Mouse (Mus musculus) midbrain, embryonic 10.5 days (tissue): ENCODE data around the gene B2m. TPM values are rescaled to one million over a fixed set of nuclear protein-coding genes. Genes with fewer than 3 reads are reported as not detected.

Experiments
- DNase-seq: peaks from one replicate; pipeline ENCODE4 v3.0.0-alpha.2; 2017; ENCODE audit warnings: low spot score
- H3K27ac ChIP-seq: fragments of 300-500 bp; sonication (generic); replicated peaks from 2 replicates; pipeline ENCODE4 v1.5.1; 2016; ENCODE audit warnings: mild to moderate bottlenecking
- H3K27me3 ChIP-seq: fragments of 300-500 bp; sonication (generic); 2 replicates; pipeline ENCODE4 v1.6.1; 2016; ENCODE audit warnings: low read depth, mild to moderate bottlenecking; ENCODE audit not compliant: poor library complexity, severe bottlenecking
- H3K36me3 ChIP-seq: fragments of 300-500 bp; sonication (generic); 2 replicates; pipeline ENCODE4 v1.6.1; 2016; ENCODE audit warnings: mild to moderate bottlenecking, moderate library complexity
- H3K4me1 ChIP-seq: fragments of 300-500 bp; sonication (generic); 2 replicates; pipeline ENCODE4 v1.6.1; 2016
- H3K4me3 ChIP-seq: fragments of 300-500 bp; sonication (generic); 2 replicates; pipeline ENCODE4 v1.5.1; 2016; ENCODE audit warnings: mild to moderate bottlenecking, moderate library complexity
- H3K9me3 ChIP-seq: fragments of 300-500 bp; sonication (generic); replicated peaks from 2 replicates; pipeline ENCODE4 v1.6.1; 2016; ENCODE audit warnings: mild to moderate bottlenecking
- WGBS: fragments of 180-500 bp; shearing (Covaris S2); methylation state at CpG from one replicate; pipeline ENCODE4 v1.1.7; 2016; 5-methylcytosine and 5-hydroxymethylcytosine counted together
- polyA plus RNA-seq: library from polyadenylated mRNA; unstranded; fragments of >200 nt; fragmentation: Nextera tagmentation; extraction: Ambion mirVana; gene quantifications from 2 replicates; pipeline ENCODE4 v1.2.1, GENCODE M21; 2016

Gene B2m
- polyA plus RNA-seq, 1 experiment from 2014 or later = 101 TPM

GRCm38 (mm10) chr2:122154479-122154878 is 7.0 kb downstream of the B2m start:
- no peak overlapping the region for H3K27ac ChIP-seq
- no peak for DNase-seq
- H3K27me3 ChIP-seq = 0 out of 2 replicates have a peak, but pooled peaks cover 3% of the 10 kb centered on the region
- WGBS = 90% methylated on average over 2 of the region's 2 CpGs
- peaks cover 9% of the 10 kb centered on the region for H3K4me1 ChIP-seq
- H3K36me3 ChIP-seq = peaks cover 25% of the 10 kb centered on the region
- H3K9me3 ChIP-seq = no peaks in the 10 kb centered on the region
- H3K4me3 ChIP-seq = no peak overlapping the region

- DNase-seq = no peak
- H3K9me3 ChIP-seq = no peaks in the 10 kb centered on the region
- peaks cover 25% of the 10 kb centered on the region for H3K36me3 ChIP-seq
- peaks cover 9% of the 10 kb centered on the region for H3K4me1 ChIP-seq
- H3K4me3 ChIP-seq = no peak overlapping the region
- H3K27me3 ChIP-seq = no peaks in the 10 kb centered on the region
- 79% methylated on average over 2 of the region's 2 CpGs for WGBS
- H3K27ac ChIP-seq = no peak overlapping the region
Measured at GRCm38 (mm10) chr2:122155292-122155691, 7.8 kb downstream of the B2m start.

GRCm38 (mm10) chr2:122156051-122156700 is 8.7 kb downstream of the B2m start:
- peaks cover 9% of the 10 kb centered on the region for H3K4me1 ChIP-seq
- no peak overlapping the region for H3K4me3 ChIP-seq
- no peaks in the 10 kb centered on the region for H3K9me3 ChIP-seq
- WGBS = 93% methylated on average over 4 of the region's 4 CpGs
- H3K27ac ChIP-seq = no peak overlapping the region
- no peaks in the 10 kb centered on the region for H3K27me3 ChIP-seq
- no peak for DNase-seq
- H3K36me3 ChIP-seq = peaks cover 25% of the 10 kb centered on the region

GRCm38 (mm10) chr2:122157561-122157960 is 10.1 kb downstream of the B2m start:
- H3K27me3 ChIP-seq = no peaks in the 10 kb centered on the region
- H3K4me3 ChIP-seq = no peak overlapping the region
- H3K36me3 ChIP-seq = peaks cover 17% of the 10 kb centered on the region
- H3K4me1 ChIP-seq = peaks cover 14% of the 10 kb centered on the region
- no peaks in the 10 kb centered on the region for H3K9me3 ChIP-seq
- no peak for DNase-seq
- no peak overlapping the region for H3K27ac ChIP-seq

GRCm38 (mm10) chr2:122158362-122158802 is 10.9 kb downstream of the B2m start:
- no peaks in the 10 kb centered on the region for H3K27me3 ChIP-seq
- H3K36me3 ChIP-seq = peaks cover 15% of the 10 kb centered on the region
- peaks cover 14% of the 10 kb centered on the region for H3K4me1 ChIP-seq
- DNase-seq = no peak
- 0 out of 2 replicates have a peak overlapping the region, but pooled peaks have one; percentile 29 for H3K27ac ChIP-seq
- no peak overlapping the region for H3K4me3 ChIP-seq
- H3K9me3 ChIP-seq = no peaks in the 10 kb centered on the region
- 59% methylated on average over 6 of the region's 6 CpGs for whole genome bisulfite sequencing

- no peak overlapping the region for H3K27ac ChIP-seq
- no peak overlapping the region for H3K4me3 ChIP-seq
- H3K27me3 ChIP-seq = no peaks in the 10 kb centered on the region
- no peak for DNase-seq
- peaks cover 7% of the 10 kb centered on the region for H3K36me3 ChIP-seq
- WGBS = 85% methylated on average over 6 of the region's 6 CpGs
- H3K4me1 ChIP-seq = peaks cover 14% of the 10 kb centered on the region
- H3K9me3 ChIP-seq = no peaks in the 10 kb centered on the region
Measured at GRCm38 (mm10) chr2:122159667-122160066, 12.2 kb downstream of the B2m start.

GRCm38 (mm10) chr2:122160680-122161079 is 13.2 kb downstream of the B2m start, which contains the start of gene Trim69:
Gene Trim69 (plus strand): TSS chr2:122160700.
- Histone ChIP-seq H3K27me3 (no peaks in the 10 kb centered on the region), H3K27ac (no peak within 1 kb of the TSS), H3K4me3 (no peak within 1 kb of the TSS), H3K36me3 (no peaks in the 10 kb centered on the region), H3K4me1 (peaks cover 14% of the 10 kb centered on the region), H3K9me3 (no peaks in the 10 kb centered on the region)
- 46% methylated on average over 2 of the region's 2 CpGs for WGBS
- peak; percentile 78 for DNase-seq

GRCm38 (mm10) chr2:122161542-122161941 is 14.1 kb downstream of the B2m start:
- no peaks in the 10 kb centered on the region for H3K9me3 ChIP-seq
- H3K36me3 ChIP-seq = no peaks in the 10 kb centered on the region
- no peaks in the 10 kb centered on the region for H3K27me3 ChIP-seq
- peaks cover 14% of the 10 kb centered on the region for H3K4me1 ChIP-seq
- no peak overlapping the region for H3K27ac ChIP-seq
- no peak overlapping the region for H3K4me3 ChIP-seq
- 38% methylated on average over 4 of the region's 4 CpGs for WGBS
- DNase-seq = no peak

- 86% methylated on average over 2 of the region's 2 CpGs for WGBS
- Histone ChIP-seq H3K9me3 (no peaks in the 10 kb centered on the region), H3K4me1 (peaks cover 14% of the 10 kb centered on the region), H3K27me3 (no peaks in the 10 kb centered on the region), H3K36me3 (no peaks in the 10 kb centered on the region), H3K4me3 (no peak overlapping the region), H3K27ac (no peak overlapping the region)
- no peak for DNase-seq
Measured at GRCm38 (mm10) chr2:122162529-122162928, 15.0 kb downstream of the B2m start.

GRCm38 (mm10) chr2:122163430-122164195 is 16.1 kb downstream of the B2m start:
- WGBS = 84% methylated on average over 13 of the region's 13 CpGs
- no peaks in the 10 kb centered on the region for H3K36me3 ChIP-seq
- H3K9me3 ChIP-seq = no peaks in the 10 kb centered on the region
- H3K27ac ChIP-seq = no peak overlapping the region
- H3K27me3 ChIP-seq = no peaks in the 10 kb centered on the region
- DNase-seq = no peak
- peaks cover 9% of the 10 kb centered on the region for H3K4me1 ChIP-seq
- no peak overlapping the region for H3K4me3 ChIP-seq

- H3K9me3 ChIP-seq = no peaks in the 10 kb centered on the region
- no peaks in the 10 kb centered on the region for H3K27me3 ChIP-seq
- WGBS = 90% methylated on average over 11 of the region's 11 CpGs
Measured at GRCm38 (mm10) chr2:122164293-122164692, 16.8 kb downstream of the B2m start.

GRCm38 (mm10) chr2:122171292-122171691 is 23.8 kb downstream of the B2m start:
- no peaks in the 10 kb centered on the region for H3K9me3 ChIP-seq
- 92% methylated on average over 6 of the region's 6 CpGs for WGBS
- H3K27ac ChIP-seq = no peak overlapping the region
- no peaks in the 10 kb centered on the region for H3K36me3 ChIP-seq
- DNase-seq = no peak
- no peaks in the 10 kb centered on the region for H3K4me1 ChIP-seq
- H3K27me3 ChIP-seq = no peaks in the 10 kb centered on the region
- H3K4me3 ChIP-seq = no peak overlapping the region

More at GRCm38 (mm10) chr2:122164293-122164692, 16.8 kb downstream of the B2m start:
- H3K4me3 ChIP-seq = no peak overlapping the region
- H3K27ac ChIP-seq = no peak overlapping the region
- H3K4me1 ChIP-seq = peaks cover 5% of the 10 kb centered on the region; the same call in 1 of the 2 replicates
- no peaks in the 10 kb centered on the region for H3K36me3 ChIP-seq
- DNase-seq = no peak

- Histone ChIP-seq H3K9me3 (no peaks in the 10 kb centered on the region), H3K27ac (no peak overlapping the region), H3K4me3 (no peak overlapping the region), H3K27me3 (no peaks in the 10 kb centered on the region), H3K4me1 (no peaks in the 10 kb centered on the region), H3K36me3 (no peaks in the 10 kb centered on the region)
- no peak for DNase-seq
- WGBS = 95% methylated on average over 2 of the region's 2 CpGs
Measured at GRCm38 (mm10) chr2:122172188-122172587, 24.7 kb downstream of the B2m start.
